Mouse (Mus musculus) lung, adult 2 months (tissue): Measurements from ENCODE around the gene Sncb.

ENCODE experiments used
- CTCF ChIP-seq: fragments of 200-500 bp; IDR thresholded peaks from 2 replicates; pipeline ENCODE4 v1.5.1; 2011; ENCODE audit warnings: mild to moderate bottlenecking, low read length, control low read depth; ENCODE audit not compliant: insufficient read depth
- POLR2A ChIP-seq: fragments of 200-500 bp; IDR thresholded peaks from 2 replicates; pipeline ENCODE4 v1.6.1; 2011; ENCODE audit warnings: low read depth, mild to moderate bottlenecking, control low read depth, low read length, borderline replicate concordance; ENCODE audit errors: extremely low read depth

DNA sequence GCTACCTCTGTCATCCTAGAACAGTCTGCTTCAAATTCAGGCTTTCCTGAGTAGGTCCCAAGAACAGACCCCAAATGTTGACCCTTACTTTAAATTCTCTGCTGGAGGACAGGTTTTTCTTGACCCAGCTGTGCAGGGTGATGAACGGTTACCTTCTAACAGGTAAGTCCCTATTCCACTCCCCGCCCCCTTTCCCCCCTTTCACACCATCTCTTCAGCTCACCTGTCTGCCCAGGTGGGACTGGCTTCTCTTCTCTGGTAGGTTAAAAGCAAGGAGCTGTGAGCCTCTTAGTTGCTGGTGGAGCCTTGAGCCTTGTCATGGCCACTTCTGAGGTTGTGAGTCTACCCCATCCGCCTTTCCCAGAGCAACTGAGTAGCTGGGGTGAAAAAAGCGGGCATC lies 17.3 kb upstream of the Sncb start, which contains the start of gene Eif4e1b:
- TF ChIP-seq CTCF: no peak
- TF ChIP-seq POLR2A: no peak
